Mouse (Mus musculus): ENCODE measurements around the gene Zbtb20.

Gene Zbtb20

GRCm38 (mm10) chr16:43528300-43528699 is 652.6 kb downstream of the Zbtb20 start:
- DNase-seq = no peak

DNA sequence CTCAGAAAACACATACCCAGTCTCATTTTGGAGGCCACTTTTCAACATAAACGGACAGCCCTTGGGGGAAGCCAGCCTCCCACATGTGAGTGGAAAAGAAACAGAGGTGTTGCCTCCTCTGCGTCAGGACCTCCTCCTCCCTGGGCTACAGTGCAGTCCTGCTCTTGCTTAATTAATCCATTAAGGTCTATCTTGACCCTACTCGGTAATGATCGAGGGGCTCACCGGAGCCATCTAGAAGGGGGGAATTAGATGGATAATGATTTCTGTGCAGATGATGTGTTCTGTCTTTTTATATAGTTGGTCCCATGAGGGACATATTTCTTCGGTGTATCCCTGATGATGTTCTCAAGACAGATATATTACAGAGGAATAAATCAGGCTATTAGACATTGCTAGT is 655.6 kb downstream of the Zbtb20 start:
- no peak for DNase-seq

DNA sequence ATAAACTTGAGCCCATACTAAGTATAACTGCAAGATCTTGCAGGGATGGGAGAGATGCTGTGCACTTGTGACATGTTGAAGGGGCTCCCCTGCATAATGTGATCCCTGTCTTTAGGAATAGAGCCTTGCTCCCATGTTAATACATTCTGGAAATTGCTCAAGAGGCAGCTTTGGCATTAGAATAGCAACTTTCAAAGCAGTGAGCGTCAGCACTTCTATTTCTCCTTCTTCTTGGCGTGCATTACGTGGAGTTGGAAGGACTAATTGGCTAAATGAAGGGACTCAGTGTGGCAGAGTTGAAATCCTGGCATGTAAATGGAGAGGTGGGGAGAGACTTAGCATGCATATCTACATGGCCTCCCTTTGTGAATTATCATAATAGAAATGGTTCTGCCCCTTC is 658.4 kb downstream of the Zbtb20 start:
- peak; percentile 88 for DNase-seq

DNA sequence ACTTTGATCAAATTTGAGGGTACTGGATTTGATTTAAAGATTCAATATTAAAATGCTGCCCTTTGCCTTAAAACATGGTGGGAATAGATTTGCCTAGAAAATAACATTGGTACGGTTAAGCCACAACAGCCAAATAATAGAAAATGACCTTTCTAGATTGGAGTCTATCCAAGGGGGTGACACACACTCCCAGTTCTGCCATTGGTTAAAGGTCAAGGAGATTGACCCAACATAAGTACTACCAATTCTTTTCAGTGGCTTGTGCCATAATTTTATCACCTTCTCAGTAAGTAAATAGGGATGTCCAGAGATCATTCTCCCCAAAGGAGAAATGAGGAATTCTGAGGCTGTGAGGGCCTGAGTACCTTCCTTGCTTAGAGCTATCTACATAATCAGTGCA is 660.2 kb downstream of the Zbtb20 start:
- no peak for DNase-seq

GRCm38 (mm10) chr16:43537163-43537562 is 661.5 kb downstream of the Zbtb20 start:
- DNase-seq = no peak

- peak; percentile 95 for DNase-seq
Measured at GRCm38 (mm10) chr16:43539659-43540096, 664.0 kb downstream of the Zbtb20 start.

DNA sequence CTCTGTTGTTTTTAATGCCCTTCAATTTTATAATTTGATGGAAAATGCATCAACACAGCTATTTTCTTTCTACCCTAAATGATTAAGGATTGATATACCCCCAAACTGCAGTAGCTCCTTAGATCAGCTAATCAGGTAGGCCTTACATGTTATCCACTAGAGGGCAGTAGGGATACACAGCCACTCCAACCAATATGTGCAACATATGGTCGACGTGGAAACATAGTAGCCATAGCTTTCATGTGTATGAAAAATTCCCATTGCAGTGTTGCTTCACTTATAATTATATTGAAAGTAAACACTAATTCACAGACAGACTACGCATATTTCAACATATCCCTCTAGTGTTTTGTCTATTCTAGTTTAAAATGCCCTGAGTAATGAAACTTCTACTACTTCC is 664.4 kb downstream of the Zbtb20 start:
- peak; percentile 76 for DNase-seq

GRCm38 (mm10) chr16:43540546-43541167 is 665.0 kb downstream of the Zbtb20 start:
- peak; percentile 90 for DNase-seq

GRCm38 (mm10) chr16:43545261-43545660 is 669.6 kb downstream of the Zbtb20 start:
- no peak for DNase-seq

- peak; percentile 94 for DNase-seq
Measured at GRCm38 (mm10) chr16:43547323-43548180, 671.9 kb downstream of the Zbtb20 start.

GRCm38 (mm10) chr16:43548774-43549173 is 673.1 kb downstream of the Zbtb20 start:
- DNase-seq = peak; percentile 95

DNA sequence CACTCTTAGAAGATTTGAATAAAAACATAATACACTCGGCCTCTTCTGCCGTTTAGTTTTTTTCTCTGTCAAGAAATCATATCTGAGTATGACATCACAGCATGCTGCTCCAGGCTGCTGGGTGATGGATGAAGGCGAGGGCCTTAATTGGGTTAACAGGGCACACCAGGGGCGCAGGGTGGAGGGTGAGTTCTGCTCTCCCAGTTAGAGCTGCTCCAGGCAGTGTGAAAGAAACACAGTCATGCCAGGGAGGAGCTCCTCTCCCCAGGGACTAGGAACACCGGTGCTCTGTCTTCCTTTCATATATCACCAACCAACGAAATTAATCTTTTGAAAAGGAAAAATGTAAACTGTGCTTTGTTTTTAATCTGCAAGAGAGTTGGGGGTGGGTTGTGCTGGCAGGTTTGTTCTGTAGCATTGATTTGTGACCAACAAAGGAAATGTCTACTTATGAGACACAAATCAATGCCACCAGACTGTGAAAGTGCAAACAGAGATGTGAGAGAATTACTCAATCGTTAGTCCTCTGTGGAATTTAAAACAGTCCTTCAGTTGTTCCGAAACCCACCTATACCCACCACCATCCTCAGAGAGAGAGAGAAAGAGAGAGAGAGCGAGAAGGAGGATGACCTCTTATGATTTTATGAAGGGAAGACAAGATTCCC is 673.9 kb downstream of the Zbtb20 start:
- peak; percentile 61 for DNase-seq

DNA sequence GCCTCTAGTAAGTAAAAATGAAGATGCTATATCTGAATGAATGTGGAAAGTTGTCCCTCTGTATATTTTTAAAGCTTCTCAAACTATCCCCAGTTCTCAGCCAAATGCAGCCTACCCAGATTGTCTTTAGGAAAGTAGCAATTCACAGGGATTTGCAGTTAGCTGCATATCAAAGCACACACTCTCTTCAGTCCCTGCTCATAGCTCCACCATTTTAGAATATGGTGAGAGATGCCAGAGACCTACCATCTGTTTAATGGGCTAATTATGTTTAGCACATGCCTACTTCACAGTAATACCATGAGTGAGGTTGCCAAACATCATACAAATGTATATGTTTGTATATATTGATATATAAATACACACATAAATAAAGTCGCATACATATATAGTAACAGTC is 676.8 kb downstream of the Zbtb20 start:
- peak; percentile 13 for DNase-seq

DNA sequence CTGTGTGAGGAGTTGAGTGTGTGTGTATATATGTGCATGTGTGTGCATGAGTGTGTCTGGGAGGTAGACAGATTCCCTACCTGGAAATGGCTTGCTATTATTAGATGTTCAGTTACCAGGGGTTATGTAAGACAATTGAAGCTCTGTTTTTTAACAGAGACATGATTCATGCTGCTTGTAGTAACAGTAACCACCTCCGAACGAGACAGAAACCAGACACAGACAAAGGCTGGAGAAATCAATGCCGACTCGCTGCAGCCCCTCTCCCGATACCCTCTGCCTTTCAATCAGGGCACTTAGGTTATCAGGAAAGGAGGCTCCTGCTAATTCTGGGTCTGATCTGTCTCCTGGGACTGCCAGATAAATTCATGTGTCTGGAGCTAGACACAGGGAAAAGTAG is 681.7 kb downstream of the Zbtb20 start:
- DNase-seq = no peak

- no peak for DNase-seq
Measured at GRCm38 (mm10) chr16:43561330-43561729, 685.6 kb downstream of the Zbtb20 start.

- DNase-seq = no peak
Measured at GRCm38 (mm10) chr16:43561956-43562355, 686.3 kb downstream of the Zbtb20 start.

DNA sequence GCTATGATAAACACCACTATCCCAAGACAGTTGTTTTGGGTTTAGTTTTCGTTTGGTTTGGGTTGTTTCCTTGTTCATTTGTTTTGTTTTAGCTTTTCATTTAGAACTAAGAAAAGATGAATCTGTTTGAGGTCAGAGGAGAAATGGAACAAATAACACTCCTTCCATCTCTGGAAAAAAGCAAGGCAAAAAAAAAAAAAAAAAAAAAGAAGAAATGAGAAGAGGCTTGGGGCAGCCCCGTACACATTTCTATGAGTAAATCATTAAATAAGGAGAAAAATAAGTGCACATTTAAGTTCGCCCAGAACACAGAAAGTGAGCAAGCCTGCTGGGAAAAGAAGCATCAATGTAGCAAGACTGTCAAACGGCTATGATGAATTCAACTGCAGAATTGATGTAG is 690.2 kb downstream of the Zbtb20 start:
- DNase-seq = no peak

- no peak for DNase-seq
Measured at GRCm38 (mm10) chr16:43566511-43566910, 690.8 kb downstream of the Zbtb20 start.

DNA sequence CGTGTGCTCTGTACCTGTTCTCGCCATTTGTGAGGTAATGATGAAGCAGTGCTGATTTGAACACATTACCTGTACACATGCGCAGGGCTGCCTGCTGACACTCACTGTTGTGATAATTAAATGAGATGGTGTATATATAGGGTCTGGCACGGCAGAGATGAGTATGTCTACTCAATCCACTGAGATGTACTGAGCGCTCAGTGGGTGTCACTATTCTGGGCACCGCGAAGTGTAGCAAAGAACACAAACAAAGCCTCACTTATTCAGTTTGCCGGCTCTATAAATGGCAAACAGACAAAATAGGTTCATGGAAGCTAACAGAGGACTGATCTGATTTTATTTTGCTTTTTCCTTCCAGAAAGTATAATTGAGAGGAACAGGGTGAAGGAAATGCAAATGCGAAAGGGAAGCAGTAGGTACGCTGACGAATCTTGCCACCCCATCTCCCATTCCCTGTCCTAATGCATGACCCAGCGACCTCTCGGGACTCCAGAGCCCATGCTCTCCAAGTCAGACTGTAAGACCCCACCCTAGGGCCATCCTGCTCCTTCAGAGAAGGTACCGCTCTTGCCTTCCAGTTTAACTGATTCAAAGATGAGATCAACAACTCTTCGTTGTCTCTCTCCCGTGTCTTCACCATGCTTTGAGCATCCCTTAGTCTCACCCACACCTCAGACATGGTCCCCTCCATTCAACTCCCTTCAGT is 695.8 kb downstream of the Zbtb20 start:
- DNase-seq = peak; percentile 92

- peak; percentile 93 for DNase-seq
Measured at GRCm38 (mm10) chr16:43572171-43572570, 696.5 kb downstream of the Zbtb20 start.

DNA sequence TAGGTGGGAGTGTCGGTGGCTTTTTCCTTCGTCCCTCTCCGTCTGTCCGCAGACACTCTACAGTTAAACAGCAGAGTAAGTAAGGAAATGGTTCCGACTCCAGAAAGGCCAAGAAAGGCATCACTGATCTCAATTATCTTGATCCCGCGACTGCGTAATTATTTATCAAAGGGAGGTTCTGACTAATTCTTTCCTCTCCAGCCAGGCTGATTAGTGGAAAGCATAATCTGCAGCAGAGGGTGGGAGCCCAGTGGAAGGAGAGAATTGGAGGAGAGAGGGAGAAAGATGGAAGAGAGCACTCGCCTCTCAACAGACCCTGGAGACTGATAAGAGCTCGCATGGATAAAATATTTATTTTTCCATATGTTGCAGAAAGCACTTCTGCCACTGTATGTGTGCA is 697.1 kb downstream of the Zbtb20 start:
- DNase-seq = peak; percentile 93

DNA sequence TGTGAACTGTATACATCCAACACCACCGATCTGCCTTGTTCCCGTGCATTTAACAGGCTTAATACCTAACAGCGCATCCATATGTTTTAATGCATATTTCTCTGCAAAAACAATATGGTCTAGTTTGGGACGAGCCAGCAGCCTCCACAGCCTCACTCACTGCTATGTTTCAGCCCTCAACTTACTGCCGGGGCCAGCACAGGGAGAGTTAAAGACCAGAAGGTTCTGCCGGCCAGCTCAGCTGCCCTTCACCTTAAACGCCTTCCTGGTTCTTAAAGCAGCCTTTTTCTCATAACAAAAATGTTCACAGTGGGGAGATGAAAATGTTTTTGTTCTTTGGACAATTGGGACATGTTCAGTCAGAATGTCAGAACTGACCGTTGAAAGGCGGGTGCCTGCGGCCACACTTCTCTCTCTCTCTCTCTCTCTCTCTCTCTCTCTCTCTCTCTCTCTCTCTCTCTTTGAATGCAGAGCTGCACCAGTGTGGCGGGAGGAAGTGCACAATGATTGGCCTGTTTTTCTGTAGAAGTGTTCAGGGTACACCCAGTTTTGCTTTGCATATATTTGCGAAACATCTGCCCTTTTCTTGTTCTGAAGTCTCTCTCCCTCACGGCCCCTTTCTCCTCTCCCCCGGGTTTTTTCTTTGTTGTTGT is 697.6 kb downstream of the Zbtb20 start:
- DNase-seq = peak; percentile 93

Data from heart, adult 11 months (tissue).